Mouse (Mus musculus) small intestine, adult 2 months (tissue): ENCODE results near the gene Tspan17.

ENCODE experiments used
- CTCF ChIP-seq: fragments of 200-500 bp; IDR thresholded peaks from 2 replicates; pipeline ENCODE4 v1.5.1; 2012; ENCODE audit warnings: low read depth, mild to moderate bottlenecking, control low read depth, inconsistent platforms, low read length, moderate library complexity, mixed read lengths; ENCODE audit not compliant: insufficient replicate concordance, insufficient read length; ENCODE audit errors: extremely low read depth
- POLR2A ChIP-seq: fragments of 200-500 bp; IDR thresholded peaks from 2 replicates; pipeline ENCODE4 v1.6.1; 2012; ENCODE audit warnings: low read depth, mild to moderate bottlenecking, control low read depth, inconsistent platforms, low read length, moderate library complexity

DNA sequence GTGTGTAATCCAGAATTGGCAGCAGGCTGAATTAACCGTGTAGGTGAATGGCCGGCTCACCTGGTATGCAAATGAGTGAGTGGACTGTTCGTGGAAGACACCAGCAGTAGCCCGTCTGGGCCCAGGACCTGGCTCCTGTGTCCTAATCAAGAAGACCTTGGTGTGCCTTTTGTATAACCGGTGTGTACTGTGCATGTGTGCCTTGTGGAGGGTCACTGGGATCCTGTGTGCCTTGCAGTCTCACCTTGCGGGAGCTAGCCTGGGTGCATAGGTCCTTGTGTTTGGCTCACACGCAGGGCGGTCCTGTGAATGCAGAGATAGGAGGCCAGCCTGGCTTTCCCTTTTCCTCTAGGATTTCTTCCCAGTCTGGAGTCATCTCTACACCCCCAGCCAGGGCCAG, 41.0 kb upstream of the Tspan17 start:
- no peak for TF ChIP-seq CTCF
- no peak for TF ChIP-seq POLR2A
